ENCODE assay signal across 14 mouse cellular contexts in genomic region chr2:45095825-45096224, GRCm38 (mm10). TPM values are rescaled to one million over a fixed set of nuclear protein-coding genes. Genes with fewer than 3 reads are reported as not detected.
A peak's percentile ranks its signal among the peaks of the same experiment; 100 is the strongest.
DNase-seq lines count a peak whose midpoint lies in the region; ATAC-seq lines count a peak whose summit lies in the region.
"Had no signal": no experiment of that assay in that cellular context is flagged by ENCODE, and none has a peak within 500 bp of the region (broad histone marks: within the 10 kb centered on the region; RNA-seq: fewer than 3 reads in every experiment).

No protein-coding gene starts in this region.

- no peak for DNase-seq in neural tube, embryonic 11.5 days (ENCODE audit: low spot score)
- DNase-seq in urinary bladder, postnatal 14 days (ENCODE audit: low spot score), result no peak
- no peak for DNase-seq in left cerebral cortex, postnatal 10 days (ENCODE audit: extremely low spot score in 1 of 2, low spot score in 2 of 2)
- DNase-seq: cerebellum, adult 18-20 months; heart, adult 18-20 months; kidney, adult 2 months; lung, postnatal 10 days; right cerebral cortex, adult 18-20 months; thymus, postnatal 25 days had no signal

- H3K4me2 ChIP-seq in forebrain, embryonic 15.5 days (replicated peaks), result no peak overlapping the region
- no peak overlapping the region for H3K4me2 ChIP-seq in forebrain, embryonic 12.5 days
- no peak overlapping the region for H3K4me2 ChIP-seq in hindbrain, embryonic 12.5 days (replicated peaks)
- H3K4me2 ChIP-seq in neural tube, embryonic 11.5 days (ENCODE audit: low read depth), result no peak overlapping the region

- no peaks in the 10 kb centered on the region for H3K27me3 ChIP-seq in forebrain, embryonic 15.5 days
- H3K27me3 ChIP-seq in forebrain, embryonic 12.5 days, result no peaks in the 10 kb centered on the region
- no peaks in the 10 kb centered on the region for H3K27me3 ChIP-seq in megakaryocyte, embryonic 14.5 days (replicated peaks)
- no peaks in the 10 kb centered on the region for H3K27me3 ChIP-seq in hindbrain, embryonic 12.5 days
- no peaks in the 10 kb centered on the region for H3K27me3 ChIP-seq in neural tube, embryonic 11.5 days (ENCODE audit: control insufficient read depth, insufficient read depth, low read length)

- H3K27ac ChIP-seq in forebrain, embryonic 15.5 days (replicated peaks), result peak overlapping the region; percentile 53
- H3K27ac ChIP-seq in forebrain, embryonic 12.5 days, result no peak overlapping the region
- no peak overlapping the region for H3K27ac ChIP-seq in hindbrain, embryonic 12.5 days
- H3K27ac ChIP-seq in neural tube, embryonic 11.5 days (ENCODE audit: low read depth, low read length), result no peak overlapping the region

- peaks cover 89% of the 10 kb centered on the region for H3K4me1 ChIP-seq in forebrain, embryonic 15.5 days
- peaks cover 74% of the 10 kb centered on the region for H3K4me1 ChIP-seq in forebrain, embryonic 12.5 days
- H3K4me1 ChIP-seq in megakaryocyte, embryonic 14.5 days, result peaks cover 89% of the 10 kb centered on the region
- H3K4me1 ChIP-seq in hindbrain, embryonic 12.5 days, result peaks cover 55% of the 10 kb centered on the region
- peaks cover 36% of the 10 kb centered on the region for H3K4me1 ChIP-seq in neural tube, embryonic 11.5 days (ENCODE audit: control insufficient read depth, insufficient read depth, low read length)

- H3K9me3 ChIP-seq in forebrain, embryonic 15.5 days, result no peaks in the 10 kb centered on the region
- no peaks in the 10 kb centered on the region for H3K9me3 ChIP-seq in forebrain, embryonic 12.5 days
- H3K9me3 ChIP-seq in megakaryocyte, embryonic 14.5 days, result no peaks in the 10 kb centered on the region
- H3K9me3 ChIP-seq in hindbrain, embryonic 12.5 days (replicated peaks), result no peaks in the 10 kb centered on the region
- H3K9me3 ChIP-seq in neural tube, embryonic 11.5 days (ENCODE audit: control insufficient read depth, low read length), result no peaks in the 10 kb centered on the region

- no peak for ATAC-seq in forebrain, embryonic 15.5 days (replicated peaks)
- ATAC-seq in forebrain, embryonic 12.5 days (ENCODE audit: low FRiP score), result no peak
- no peak for ATAC-seq in megakaryocyte, adult 5-6 weeks (ENCODE audit: poor library complexity, severe bottlenecking)
- ATAC-seq in hindbrain, embryonic 12.5 days (ENCODE audit: low FRiP score), result peak; percentile 66
- ATAC-seq in neural tube, embryonic 11.5 days (ENCODE audit: insufficient read depth, low FRiP score, low TSS enrichment), result peak; percentile 81

- H3K36me3 ChIP-seq in forebrain, embryonic 15.5 days, result peaks cover 21% of the 10 kb centered on the region
- no peaks in the 10 kb centered on the region; the same call in 1 of the 2 replicates for H3K36me3 ChIP-seq in forebrain, embryonic 12.5 days (replicated peaks)
- peaks cover 99% of the 10 kb centered on the region for H3K36me3 ChIP-seq in megakaryocyte, embryonic 14.5 days (replicated peaks; ENCODE audit: low read length)
- H3K36me3 ChIP-seq in hindbrain, embryonic 12.5 days, result no peaks in the 10 kb centered on the region
- no peaks in the 10 kb centered on the region for H3K36me3 ChIP-seq in neural tube, embryonic 11.5 days (ENCODE audit: control insufficient read depth, insufficient read depth, low read length)

- 23% methylated on average over 9 of the region's 9 CpGs for WGBS in forebrain, embryonic 15.5 days
- WGBS in forebrain, embryonic 12.5 days, result 18% methylated on average over 9 of the region's 9 CpGs
- 36% methylated on average over 9 of the region's 9 CpGs for WGBS in hindbrain, embryonic 12.5 days
- 23% methylated on average over 9 of the region's 9 CpGs for WGBS in neural tube, embryonic 11.5 days

- H3K4me3 ChIP-seq in forebrain, embryonic 15.5 days, result no peak overlapping the region
- no peak overlapping the region for H3K4me3 ChIP-seq in forebrain, embryonic 12.5 days (replicated peaks)
- peak overlapping the region; percentile 47 for H3K4me3 ChIP-seq in megakaryocyte, embryonic 14.5 days (replicated peaks)
- no peak overlapping the region for H3K4me3 ChIP-seq in hindbrain, embryonic 12.5 days
- no peak overlapping the region for H3K4me3 ChIP-seq in neural tube, embryonic 11.5 days (ENCODE audit: low read depth, low read length)

- H3K9ac ChIP-seq in forebrain, embryonic 15.5 days (replicated peaks), result no peak overlapping the region
- H3K9ac ChIP-seq in forebrain, embryonic 12.5 days, result no peak overlapping the region
- no peak overlapping the region for H3K9ac ChIP-seq in hindbrain, embryonic 12.5 days
- H3K9ac ChIP-seq in neural tube, embryonic 11.5 days (ENCODE audit: low read length), result no peak overlapping the region

- intact Hi-C loops in left cerebral cortex, postnatal 10 days (cut with DNase I), result loop anchor here (5.0 to 10.0 kb wide), 2 partner anchors 1104 to 1311 kb away; no protein-coding TSS in a partner anchor

RNA-seq across cellular contexts. Expression of gene Zeb2, which starts 21.4 kb away (rescaled TPM):
- polyA plus RNA-seq in forebrain, embryonic 15.5 days (2015; fragmentation: Nextera tagmentation; extraction: Ambion mirVana), result 106 and 119 TPM in 2 replicates
- 63.3 and 74.3 TPM in 2 replicates for polyA plus RNA-seq in forebrain, embryonic 12.5 days (2016; fragmentation: Nextera tagmentation; extraction: Ambion mirVana)
- 14.4 and 20.1 TPM in 2 replicates for polyA plus RNA-seq in megakaryocyte, embryonic 14.5 days (2012; ENCODE audit: insufficient read depth, low replicate concordance)
- 288 and 305 TPM in 2 replicates for total RNA-seq in megakaryocyte, adult 5-6 weeks (2015)
- total RNA-seq in megakaryocyte, adult 5-6 weeks (2017), result 278 and 291 TPM in 2 replicates
- 47.3 and 60.5 TPM in 2 replicates for polyA plus RNA-seq in hindbrain, embryonic 12.5 days (2016; fragmentation: Nextera tagmentation; extraction: Ambion mirVana)
- polyA plus RNA-seq in neural tube, embryonic 11.5 days (2014; fragmentation: Nextera tagmentation; extraction: Ambion mirVana), result 48.3 and 55.9 TPM in 2 replicates
- total RNA-seq in left cerebral cortex, postnatal 10 days (2021), result 100 to 1,000 TPM; 220 to 259 TPM

Comparison
In these comparisons a context has a peak if more than half of its experiments do, and no peak if none do; other contexts are left out.
1. ATAC-seq: peak in hindbrain, embryonic 12.5 days (single experiment) and neural tube, embryonic 11.5 days (single experiment); none in forebrain, embryonic 15.5 days (single experiment), forebrain, embryonic 12.5 days (single experiment) and megakaryocyte, adult 5-6 weeks (single experiment).